Mouse (Mus musculus) left cerebral cortex, postnatal 25 days (tissue): ENCODE data around the gene Pcna. TPM values are rescaled to one million over a fixed set of nuclear protein-coding genes. Genes with fewer than 3 reads are reported as not detected.
"Not testable (repeated sequence)": the region's sequence is repeated elsewhere in the genome, so short reads cannot be mapped to it uniquely, and the experiment has no call there.

Experiments used
- DNase-seq, 2 experiments: peaks; one replicate each; pipeline ENCODE4 v3.0.0; 2022; ENCODE audit warnings: low spot score in 2 of 2, mixed read lengths in 1 of 2
- intact Hi-C: fragments of 180-260 bp; cut with DNase I; formaldehyde crosslinking; loops from one replicate; pipeline ENCODE4 v1.15.1; 2025
- total RNA-seq, 2 experiments: library from RNA; stranded (reverse); gene quantifications; 2 replicates each; pipeline ENCODE4 v1.2.3; 2021

Gene Pcna
- total RNA-seq, 2 experiments from 2014 or later, result 49.1 to 51.8 TPM

DNA sequence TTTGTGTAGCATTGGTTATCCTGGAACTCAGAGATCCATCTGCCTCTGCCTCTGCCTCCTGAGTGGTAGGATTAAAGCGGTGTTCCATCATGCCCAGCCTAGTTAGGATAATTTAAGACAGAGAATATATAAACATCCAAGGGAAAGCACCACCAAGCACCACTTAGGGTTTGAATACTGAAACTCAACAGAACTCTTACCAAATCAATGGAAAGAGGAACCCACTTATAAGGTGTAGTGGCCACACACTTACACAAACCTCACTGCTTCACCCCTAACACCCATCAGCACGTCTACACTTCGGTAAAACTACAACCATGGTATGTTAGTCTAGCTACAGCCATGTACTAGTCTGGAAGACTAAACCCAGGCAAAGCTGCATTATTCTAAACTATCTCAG lies 9.7 kb downstream of the Pcna start:
- no peak for DNase-seq
- intact Hi-C loops, result loop anchor here (5.0 kb wide), 1 partner anchor 101 kb away; no protein-coding TSS in a partner anchor

DNA sequence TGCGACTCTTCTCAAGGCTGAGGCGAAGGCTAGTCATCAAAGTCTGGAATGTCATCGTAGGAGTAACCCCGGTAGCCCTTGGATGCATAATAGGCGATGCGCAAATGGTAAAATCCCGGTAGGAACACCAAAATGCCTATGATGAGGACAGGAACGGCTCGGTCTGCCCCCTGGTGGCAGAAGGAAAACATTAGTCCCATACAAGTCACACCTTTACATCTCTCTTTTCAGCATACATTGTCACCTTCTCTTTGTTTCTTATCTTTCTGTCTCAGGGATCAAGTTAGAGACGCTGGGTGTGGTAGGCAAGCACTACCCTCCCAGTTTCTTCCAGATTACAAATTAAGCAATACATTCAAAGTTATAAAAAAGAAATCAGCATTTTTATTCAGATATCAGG lies 12.7 kb downstream of the Pcna start:
- intact Hi-C loops, result loop anchor here (2.0 to 5.0 kb wide), 2 partner anchors 98 to 258 kb away; no protein-coding TSS in a partner anchor
- peak; percentile 65 to 80 for DNase-seq

DNA sequence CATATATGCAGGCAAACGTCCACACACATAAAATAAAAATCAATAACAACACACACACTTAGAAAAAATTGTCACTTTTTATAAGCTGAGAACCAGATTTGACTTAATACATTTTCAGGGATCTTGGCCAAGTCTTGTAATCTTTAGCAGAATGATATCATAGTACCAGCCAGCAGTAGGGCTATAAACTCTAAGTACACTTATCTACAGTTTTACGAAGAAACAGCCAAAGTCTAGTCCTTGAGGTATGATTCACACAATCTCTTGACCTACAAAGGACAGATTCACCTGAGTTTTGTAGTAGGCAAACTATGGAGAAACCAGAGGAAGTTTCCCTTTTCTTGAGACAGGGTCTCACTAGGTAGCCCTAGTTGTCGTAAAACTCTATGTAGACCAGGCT lies 13.7 kb downstream of the Pcna start:
- DNase-seq, intact Hi-C loops: not testable (repeated sequence)

DNA sequence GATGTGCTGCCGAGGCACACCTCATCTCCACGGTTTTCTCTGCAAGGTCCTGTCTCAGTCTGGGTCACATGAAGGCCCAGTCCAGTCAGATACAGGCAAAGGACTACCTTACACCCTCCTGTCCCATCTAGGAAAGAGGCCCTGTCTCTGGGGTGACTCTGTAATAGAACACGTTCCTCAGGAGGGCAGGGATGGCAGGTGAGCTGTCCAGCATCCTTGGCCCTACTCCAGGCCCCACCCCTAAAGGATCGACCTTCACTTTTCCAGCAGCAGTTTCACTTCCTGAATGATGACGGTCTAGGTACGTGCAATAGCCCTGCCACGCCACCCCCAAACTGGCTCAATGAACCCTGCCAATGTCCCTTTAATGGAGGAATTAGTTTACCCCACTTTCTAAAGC lies 17.1 kb downstream of the Pcna start:
- intact Hi-C loops, result no loop called here
- no peak for DNase-seq

DNA sequence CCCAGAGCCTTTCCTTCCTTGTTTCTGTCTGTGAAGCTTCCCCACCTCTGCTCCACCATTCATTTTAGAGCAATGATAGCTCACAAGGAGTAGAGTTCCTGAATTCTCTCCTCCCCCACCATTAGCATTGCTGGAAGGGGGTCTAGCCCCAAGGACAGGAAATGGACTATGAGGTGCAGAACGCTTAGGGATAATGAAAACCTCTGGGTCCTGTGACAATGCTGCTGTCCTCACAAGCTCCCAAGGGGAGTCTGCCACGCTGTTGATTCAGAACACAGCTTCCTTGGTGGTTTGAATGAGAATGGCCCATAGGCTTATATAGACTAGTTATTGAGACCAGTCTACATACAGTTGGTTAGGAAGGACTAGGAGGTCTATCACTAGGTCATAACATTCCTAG lies 17.8 kb downstream of the Pcna start:
- DNase-seq, result no peak
- intact Hi-C loops, result no loop called here

DNA sequence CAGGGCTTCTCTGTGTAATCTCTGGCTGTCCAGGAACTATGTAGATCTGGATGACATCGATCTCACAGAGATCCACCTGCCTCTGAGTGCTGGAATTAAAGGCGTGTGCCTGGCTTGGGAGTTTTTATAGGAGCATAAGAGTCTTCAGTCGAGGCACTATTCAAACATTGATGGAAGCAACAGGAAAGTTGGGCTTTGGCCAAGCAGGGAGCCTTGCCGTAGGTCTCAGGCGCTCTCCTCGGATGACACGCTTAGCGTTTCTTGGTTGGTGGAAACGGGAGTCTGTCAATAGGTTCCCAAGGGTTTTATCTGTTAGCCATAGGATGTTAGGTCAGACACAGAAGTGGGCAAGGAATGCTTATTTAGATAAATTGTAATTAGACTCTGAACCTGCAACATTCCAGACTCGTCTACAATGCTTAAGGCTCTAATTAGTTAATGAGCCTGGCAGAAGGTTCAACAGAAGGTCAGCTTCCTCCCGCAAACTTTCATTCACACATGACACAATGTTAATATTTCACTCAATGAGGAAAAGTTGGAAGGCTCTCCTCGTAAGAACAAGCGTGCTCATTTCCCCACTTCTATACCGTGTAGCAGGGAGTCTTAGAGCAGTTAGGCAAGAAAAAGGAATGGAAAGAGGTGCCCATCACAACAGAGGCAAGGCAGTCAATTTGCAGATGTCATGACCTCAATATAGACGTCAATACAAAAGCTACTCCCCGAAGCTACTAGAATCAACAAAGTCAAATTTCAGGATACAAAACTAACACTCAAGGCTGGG lies 18.9 kb downstream of the Pcna start:
- DNase-seq, result no peak
- intact Hi-C loops, result no loop called here

DNA sequence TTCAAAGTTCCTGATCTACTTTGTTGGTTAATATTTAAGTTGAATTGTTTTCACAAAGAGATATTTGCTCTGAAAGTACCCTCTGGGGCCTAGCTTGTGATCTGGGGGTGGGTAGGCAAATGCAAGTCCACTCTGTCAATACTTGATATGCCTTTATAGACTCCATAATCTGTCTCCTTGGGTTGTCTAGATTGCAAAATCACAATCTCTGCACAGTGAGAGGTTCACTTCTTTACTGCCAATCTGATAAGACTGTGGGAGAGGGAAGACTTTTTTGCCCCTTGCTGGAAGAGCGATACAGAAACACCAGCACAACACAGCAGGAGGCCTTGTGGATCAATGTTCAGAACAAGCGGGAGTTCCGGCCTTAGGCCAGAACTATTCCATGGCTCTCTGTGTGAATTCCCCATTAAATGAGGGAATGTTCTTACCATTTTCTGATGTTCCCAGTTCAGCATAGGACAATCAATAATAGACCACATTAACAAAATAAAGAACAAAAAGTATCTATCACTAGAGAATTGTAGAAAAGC lies 20.6 kb downstream of the Pcna start:
- intact Hi-C loops, result no loop called here

DNA sequence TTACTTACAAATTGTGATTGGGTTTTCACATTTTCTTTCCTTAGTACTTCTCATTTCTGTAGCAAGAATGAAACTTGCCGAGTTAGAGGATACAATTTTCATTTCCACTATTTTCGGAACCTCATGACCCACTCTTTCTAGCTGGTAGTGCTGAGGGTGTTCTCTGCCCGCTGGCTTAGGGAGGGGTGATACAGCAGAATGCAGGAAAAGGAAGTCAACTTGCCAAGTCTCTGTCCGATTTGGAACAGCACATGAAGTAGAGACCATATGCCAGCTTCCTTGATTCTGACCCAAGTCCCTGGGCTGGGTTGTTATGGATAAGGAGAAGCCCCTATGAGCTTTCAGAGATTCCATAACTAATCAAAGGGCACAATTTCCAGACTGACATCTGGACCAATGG lies 28.8 kb downstream of the Pcna start:
- DNase-seq, result peak in 1 of 2 experiments; percentile 63
- intact Hi-C loops, result loop anchor here (5.0 kb wide), 1 partner anchor 82 kb away; no protein-coding TSS in a partner anchor

More for the DNA sequence above, 20.6 kb downstream of the Pcna start:
- no peak for DNase-seq

DNA sequence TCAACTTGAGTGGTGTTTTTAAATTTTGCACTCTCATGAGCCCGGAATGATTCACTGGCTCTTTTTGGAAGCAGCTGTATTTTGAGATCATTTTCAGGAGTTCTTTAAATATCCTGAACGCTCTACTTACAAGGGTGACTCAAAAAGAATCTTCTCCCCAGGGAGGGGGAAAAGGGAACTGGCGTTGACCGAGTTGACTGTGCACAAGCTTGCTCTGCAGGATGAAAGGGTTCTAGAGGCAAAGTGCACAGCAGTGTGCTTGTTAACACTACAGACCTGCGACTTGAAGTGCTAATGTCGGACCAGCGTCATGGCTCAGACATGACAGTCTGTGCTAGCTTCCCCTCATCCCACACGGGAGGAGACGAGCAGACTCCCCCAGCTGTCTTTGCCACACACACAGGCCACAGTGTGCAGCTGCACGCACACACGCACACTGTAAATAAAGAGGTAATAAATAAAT lies 31.5 kb downstream of the Pcna start:
- DNase-seq, result peak; percentile 44 to 90
- intact Hi-C loops, result loop anchor here (5.0 kb wide), 1 partner anchor 79 kb away; no protein-coding TSS in a partner anchor

DNA sequence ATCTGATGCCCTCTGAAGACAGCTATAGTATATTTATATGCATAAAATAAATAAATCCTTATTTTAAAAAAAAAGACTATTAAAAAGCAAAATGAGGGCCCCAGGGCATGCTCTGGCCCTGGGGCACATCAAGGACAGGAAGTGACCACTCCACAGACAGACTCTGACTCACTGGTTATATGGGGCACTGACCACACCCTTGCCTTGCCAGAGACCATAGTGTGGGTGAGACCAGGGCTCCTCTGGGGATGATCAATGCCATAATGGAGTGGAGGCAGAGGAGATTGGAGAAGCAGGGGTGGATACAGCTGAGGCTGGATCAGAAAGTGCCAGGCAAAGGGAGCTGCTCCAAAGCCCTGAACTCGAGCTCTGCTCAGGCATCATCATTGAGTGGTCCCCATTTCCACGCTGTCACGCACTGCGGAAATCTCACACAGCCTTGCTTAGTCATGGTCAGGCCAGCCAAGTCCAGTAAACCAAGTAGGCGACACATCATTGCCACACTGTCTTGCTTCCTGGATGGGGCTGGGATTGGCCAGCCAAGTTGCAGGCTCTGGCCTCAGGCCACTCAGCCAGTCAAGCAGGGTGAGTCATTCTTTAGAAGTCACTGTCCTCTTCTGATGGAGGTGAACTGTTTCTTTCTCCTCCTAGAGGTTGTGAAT lies 41.0 kb downstream of the Pcna start:
- no peak for DNase-seq
- intact Hi-C loops, result no loop called here

DNA sequence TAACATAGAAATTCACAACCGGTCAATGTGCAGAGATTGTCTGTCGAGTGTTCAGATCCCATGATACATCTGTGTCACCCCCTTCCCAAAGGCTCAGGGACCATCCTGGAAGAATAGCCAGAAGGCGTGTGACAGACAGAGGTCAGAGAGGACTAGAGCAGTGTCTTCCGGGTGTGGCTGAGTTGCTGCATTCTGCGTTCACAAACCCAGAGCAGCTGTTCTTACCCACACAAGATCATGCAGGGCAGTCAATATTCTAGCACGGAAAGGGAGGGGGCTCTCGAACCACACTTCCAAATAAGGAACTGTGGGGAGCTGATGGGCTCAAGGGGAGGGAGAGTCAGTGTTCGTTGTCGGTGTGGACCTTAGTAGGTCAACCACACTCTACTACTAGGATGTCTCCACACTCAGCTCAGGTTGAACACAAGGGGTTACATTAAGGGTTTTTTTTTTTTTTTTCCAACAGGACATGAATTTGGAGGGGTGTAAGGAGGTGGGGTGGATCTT lies 42.3 kb downstream of the Pcna start:
- DNase-seq, result no peak
- intact Hi-C loops, result no loop called here

DNA sequence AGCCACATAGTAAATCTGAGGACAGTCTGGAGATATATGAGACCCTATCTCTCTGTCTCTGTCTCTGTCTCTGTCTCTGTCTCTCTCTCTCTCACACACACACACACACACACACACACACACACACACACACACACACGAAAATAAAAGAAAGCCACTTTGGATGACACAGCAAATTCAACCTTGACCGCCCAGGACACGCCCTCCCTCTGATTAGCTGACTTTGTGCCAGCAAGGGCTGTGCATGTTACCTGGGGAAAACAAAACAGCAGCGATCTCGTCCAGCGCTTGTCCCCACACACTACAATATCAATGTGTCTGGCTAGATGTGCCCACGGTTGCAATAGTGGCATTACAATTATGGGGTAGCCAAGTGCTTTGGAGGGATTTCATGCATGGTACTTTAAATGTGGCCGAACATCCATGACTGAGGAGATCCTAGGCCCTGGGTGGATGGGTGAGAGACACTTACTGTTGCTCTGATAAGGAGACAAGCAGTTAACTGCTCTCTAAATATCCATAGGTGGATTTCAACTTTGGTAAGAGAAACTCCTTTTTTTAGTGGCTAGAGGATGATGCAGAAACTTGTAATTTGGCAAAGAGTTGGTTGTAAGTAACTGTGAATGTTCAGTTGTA lies 44.8 kb downstream of the Pcna start:
- intact Hi-C loops, result no loop called here
- no peak for DNase-seq

DNA sequence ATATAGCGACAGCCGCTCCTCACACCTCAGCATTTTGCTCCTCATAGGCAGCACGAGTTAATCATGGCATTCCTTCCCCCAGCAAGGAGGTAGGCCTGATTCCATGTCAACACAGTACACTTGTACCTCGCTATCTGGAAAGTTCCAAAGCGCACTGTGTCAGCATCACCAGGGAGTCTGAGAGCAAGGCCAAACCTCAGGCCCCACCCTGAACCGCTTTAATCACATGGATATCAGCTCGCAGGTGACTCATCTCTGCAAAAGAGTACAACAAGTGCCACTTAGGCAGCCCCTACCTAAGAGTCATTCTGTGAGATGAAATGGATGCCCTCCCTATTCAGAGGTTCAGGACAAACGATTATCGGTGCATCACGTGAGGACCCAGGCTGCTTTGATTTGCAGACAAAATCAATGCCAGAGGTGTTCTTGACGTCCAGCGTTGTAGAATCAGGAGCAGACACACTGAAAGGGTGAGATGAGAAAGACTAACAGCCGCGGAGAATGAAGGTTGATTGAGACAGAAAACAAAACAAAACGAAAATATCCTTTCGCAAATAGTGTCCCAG lies 46.7 kb downstream of the Pcna start:
- DNase-seq, result no peak
- intact Hi-C loops, result no loop called here

DNA sequence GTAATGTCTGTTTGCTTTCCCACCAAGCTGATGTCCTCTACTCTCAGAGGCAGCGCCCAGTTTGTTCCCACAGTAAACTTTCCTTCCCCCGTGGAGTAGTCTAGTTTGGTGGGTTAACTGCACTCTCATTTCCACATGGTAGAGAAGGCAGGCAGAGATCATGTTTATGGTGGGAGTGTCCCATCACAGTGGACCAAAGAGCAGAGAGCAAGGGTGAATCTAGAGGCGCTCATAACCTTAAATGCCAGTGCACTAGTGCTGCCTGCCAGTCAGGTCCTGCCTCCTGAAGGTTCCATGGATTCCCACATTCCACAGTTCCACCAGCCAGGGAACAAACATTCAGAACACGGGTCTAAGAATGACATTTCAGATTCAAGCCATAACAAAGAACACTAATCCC lies 47.6 kb downstream of the Pcna start:
- intact Hi-C loops, result no loop called here

DNA sequence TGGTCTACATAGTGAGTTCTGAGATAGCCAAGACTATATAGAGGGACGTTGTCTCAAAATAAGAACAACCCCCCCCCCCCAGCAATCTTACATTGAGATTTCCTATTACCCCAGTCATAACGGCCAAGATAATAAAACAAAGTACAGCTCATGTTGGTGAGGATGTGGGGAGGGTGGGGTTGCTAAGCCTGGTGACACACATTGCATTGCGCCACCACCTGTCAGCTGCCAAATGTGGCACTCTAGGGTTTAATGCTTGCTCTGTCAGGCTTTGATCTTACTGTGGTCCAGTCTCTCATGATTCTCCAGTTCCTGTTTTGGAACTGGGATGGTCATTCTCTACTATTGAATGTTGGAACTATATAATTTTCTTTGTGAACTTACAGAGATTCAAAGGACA lies 49.3 kb downstream of the Pcna start:
- intact Hi-C loops, result no loop called here

More for the DNA sequence above, 47.6 kb downstream of the Pcna start:
- DNase-seq, result no peak

DNA sequence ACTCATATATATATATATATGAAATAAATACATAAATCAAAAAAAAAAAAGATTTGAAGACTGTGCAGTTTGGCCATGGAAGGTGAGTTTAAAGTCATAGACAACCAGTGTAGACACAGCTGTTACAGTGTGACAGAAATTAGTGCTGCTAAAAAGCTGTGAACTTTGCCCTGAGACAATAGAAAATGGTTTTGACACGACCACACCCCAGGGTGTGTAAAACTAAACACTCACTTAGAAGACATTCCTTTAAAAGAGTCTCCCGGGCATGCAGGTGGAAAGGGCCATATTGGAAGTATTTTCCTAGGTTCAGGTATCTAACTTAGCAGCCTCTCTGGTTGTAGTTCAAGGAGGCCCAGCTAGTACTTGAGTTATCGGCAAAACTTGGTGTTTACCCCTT lies 49.9 kb downstream of the Pcna start:
- DNase-seq, result no peak
- intact Hi-C loops, result no loop called here

More for the DNA sequence above, 49.3 kb downstream of the Pcna start:
- no peak for DNase-seq
